Mouse (Mus musculus) monocyte, adult 2 months (primary cell): ENCODE measurements around the gene Ccl28.
A peak's percentile ranks its signal among the peaks of the same experiment; 100 is the strongest.
"Not testable (repeated sequence)": the region's sequence is repeated elsewhere in the genome, so short reads cannot be mapped to it uniquely, and the experiment has no call there.

Experiments
- DNase-seq, 2 experiments: peaks; one replicate each; pipeline ENCODE4 v3.0.0; 2022; ENCODE audit warnings: low spot score in 2 of 2, low read depth in 1 of 2

Gene Ccl28

GRCm38 (mm10) chr13:119623634-119624033, at the start of gene Ccl28:
Ccl28 (plus strand) TSS chr13:119623819.
- DNase-seq: no peak

DNA sequence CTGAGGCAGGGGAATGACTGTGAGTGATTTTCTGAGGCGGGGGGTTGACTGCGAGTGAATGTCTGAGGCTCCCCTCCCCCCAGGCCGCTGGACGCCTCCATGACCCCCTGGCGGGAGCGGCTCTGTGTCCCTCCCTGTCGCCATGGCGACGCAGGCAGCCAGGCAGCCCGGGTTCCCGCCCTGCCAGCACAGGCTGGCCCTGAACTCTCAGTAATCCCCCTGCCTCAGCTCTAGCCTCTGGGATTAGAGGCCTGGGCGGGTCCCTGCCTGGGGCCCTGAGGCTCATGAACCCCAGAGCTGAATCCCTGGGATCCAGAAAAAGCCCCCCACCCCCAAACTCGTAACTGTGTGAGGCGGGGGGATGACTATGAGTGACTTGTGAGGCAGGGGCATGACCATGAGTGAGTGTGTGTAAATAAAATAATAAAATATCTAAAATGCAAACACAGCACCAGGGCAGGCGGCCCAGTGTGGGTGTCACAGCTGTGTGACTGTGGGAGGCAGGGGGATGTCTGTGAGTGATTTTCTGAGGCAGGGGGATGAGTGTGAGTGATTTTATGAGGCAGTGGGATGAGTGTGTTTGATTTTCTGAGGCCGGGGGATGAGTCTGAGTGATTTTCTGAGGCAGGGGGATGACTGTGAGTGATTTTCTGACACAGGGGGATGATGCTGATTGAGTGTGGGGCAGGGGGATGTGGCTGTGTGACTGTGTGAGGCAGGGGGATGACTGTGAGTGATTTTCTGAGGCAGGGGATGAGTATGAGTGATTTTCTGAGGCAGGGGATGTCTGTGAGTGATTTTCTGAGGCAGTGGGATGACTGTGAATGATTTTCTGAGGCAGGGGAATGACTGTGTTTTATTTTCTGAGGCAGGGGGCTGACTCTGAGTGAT, 27.1 kb upstream of the Ccl28 start:
- DNase-seq: peak in 1 of 2 experiments; percentile 6

DNA sequence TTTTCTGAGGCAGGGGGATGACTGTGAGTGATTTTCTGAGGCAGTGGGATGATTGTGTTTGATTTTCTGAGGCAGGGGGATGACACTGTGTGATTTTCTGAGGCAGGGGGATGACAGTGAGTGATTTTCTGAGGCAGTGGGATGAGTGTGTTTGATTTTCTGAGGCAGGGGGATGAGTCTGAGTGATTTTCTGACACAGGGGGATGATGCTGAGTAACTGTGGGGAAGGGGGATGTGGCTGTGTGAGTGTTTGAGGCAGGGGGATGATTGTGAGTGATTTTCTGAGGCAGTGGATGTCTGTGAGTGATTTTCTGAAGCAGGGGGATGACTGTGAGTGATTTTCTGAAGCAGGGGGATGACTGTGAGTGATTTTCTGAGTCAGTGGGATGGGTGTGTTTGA, 25.2 kb upstream of the Ccl28 start:
- peak in 1 of 2 experiments; percentile 5 for DNase-seq

GRCm38 (mm10) chr13:119599066-119599465, 24.6 kb upstream of the Ccl28 start:
- peak; percentile 7 to 33 for DNase-seq

GRCm38 (mm10) chr13:119599498-119599897, 24.1 kb upstream of the Ccl28 start:
- not testable (repeated sequence) for DNase-seq

DNA sequence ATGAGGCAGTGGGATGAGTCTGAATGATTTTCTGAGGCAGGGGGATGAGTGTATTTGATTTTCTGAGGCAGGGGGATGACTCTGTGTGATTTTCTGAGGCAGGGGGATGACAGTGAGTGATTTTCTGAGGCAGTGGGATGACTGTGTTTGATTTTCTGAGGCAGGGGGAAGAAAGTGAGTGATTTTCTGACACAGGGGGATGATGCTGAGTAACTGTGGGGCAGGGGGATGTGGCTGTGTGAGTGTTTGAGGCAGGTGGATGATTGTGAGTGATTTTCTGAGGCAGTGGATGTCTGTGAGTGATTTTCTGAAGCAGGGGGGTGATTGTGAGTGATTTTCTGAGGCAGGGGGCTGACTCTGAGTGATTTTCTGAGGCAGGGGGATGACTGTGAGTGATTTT, 23.5 kb upstream of the Ccl28 start:
- peak; percentile 27 to 32 for DNase-seq

GRCm38 (mm10) chr13:119602688-119603331, 20.8 kb upstream of the Ccl28 start:
- peak in 1 of 2 experiments; percentile 13 for DNase-seq

- DNase-seq: not testable (repeated sequence)
Measured at GRCm38 (mm10) chr13:119603890-119604289, 19.7 kb upstream of the Ccl28 start.

- DNase-seq: not testable (repeated sequence)
Measured at GRCm38 (mm10) chr13:119604322-119604721, 19.3 kb upstream of the Ccl28 start.

DNA sequence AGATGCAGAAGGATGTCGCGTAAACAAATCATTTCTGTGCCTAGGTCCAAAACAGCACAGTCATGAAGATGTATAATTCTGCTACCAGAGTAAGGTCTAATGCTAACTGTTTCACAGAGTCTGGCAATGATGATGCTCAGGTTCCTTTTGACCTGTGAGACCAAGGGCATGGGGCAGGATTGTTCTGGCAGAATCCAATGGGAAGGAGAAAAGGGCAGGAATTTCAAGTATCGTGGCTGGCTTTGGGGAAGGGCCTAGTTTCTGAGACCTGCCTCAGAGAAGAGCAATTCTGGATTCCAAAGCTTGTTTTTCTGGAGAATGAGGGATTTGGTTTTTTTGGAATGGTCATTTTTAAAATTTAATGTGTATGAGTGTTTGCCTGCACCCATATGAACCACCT, 4.8 kb upstream of the Ccl28 start:
- DNase-seq: no peak

DNA sequence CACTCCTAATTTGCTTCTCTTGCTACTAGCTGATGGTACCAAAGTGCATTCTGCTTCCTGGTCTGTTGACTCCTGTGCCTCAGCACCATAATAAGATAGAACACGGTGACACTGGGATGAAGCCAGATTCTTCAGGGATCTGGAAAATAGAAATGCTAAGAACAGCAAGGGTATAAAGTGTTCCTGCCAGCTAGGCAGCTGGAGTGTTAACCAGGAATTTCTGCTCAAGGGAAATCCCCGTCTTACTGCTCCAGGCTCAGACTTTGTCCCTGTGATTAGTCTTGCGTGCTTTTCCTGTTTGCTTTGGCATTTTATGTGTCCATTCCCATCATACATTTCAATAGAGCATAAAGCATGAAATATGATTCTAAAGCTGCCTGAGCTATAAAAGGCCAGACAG, 3.9 kb upstream of the Ccl28 start:
- DNase-seq: no peak

GRCm38 (mm10) chr13:119625952-119626351, 2.3 kb downstream of the Ccl28 start:
- not testable (repeated sequence) for DNase-seq

DNA sequence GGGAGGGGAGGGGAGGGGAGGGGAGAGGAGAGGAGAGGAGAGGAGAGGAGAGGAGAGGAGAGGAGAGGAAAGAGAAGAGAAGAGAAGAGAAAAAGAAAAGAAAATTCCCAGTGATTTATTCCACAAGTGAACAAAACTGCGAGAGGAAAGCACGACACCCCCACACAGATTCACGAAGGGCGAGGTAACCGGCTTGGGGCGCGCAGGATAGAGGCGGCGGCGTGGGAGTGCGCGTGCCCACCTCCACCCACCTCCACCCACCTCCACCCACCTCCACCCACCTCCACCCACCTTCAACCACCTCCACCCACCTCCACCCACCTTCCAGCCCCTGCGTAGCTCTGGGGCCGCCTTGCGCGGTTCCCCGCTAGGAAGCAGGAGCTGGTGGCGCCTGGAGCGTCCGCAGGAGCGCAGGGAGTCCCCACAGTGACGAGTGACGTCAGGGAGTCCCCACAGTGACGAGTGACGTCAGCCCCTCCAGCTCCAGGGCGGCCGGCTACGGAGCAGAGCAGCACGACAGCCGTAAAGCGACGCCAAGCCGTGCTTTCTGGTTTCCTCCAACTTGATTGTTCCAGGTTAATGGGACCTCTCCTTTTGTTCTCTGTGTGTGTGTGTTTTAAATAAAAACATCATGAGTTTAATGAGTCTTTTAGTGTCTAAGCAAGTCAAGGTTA, 8.0 kb downstream of the Ccl28 start:
- DNase-seq: peak; percentile 36 to 69

GRCm38 (mm10) chr13:119632156-119632548, 8.5 kb downstream of the Ccl28 start:
- DNase-seq: no peak

DNA sequence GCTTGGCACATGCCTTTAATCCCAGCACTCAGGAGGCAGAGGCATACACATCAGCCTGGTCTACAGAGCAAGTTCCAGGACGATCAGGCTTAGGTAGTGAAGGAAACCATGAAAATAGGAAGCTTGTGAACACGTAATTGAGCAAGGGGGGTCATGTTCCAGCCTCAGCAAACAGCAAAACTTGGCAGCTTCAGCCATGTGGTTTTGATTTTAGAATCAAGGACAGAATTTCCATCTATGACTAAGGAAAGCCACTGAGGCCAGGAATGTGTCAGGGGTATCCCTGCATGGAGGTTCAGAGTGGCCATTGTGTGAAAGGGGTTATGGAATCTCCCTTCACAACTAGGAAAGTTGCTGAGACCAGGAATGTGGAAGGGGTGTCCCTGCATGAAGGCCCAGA, 11.9 kb downstream of the Ccl28 start:
- DNase-seq: no peak

- DNase-seq: no peak
Measured at GRCm38 (mm10) chr13:119637837-119638236, 14.2 kb downstream of the Ccl28 start.

DNA sequence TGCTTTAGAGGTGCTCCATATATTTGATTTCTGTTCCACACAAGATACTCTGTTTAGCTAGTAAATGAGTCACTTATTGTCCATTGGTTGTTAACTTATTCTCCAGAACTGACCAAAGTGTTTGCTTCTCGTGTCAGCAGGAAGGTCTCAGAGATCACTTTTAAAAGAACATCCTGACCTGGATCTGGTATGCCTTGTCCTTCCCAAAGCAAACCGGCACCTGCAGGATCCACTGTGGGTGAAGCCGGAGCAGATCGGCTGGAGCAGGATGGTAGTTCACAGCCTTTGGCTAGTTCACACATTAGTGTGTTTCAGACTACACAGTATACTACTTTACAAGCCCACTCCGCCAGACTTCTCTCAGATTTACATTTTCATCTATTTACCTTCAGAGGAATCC, 14.8 kb downstream of the Ccl28 start:
- DNase-seq: no peak

GRCm38 (mm10) chr13:119639302-119639701, 15.7 kb downstream of the Ccl28 start:
- no peak for DNase-seq

DNA sequence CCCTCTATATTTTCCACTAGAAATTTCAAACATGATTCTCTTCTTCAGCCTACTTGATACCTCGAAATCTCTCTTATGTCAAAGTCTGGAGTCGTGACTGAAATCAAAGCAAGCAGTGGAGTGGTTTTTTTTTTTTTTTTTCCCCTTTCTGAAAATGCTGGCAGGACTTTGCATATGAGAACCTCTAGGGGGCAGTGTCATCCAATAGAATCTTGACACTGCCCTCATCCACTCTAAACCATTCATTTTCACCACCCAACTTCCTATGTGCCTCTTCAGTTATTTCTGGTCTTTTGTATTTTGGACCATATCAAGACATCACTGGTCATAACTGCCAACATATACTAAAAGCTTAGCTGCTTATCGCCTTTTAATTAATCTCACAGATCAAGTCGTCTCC, 16.9 kb downstream of the Ccl28 start:
- no peak for DNase-seq

GRCm38 (mm10) chr13:119641145-119641544, 17.5 kb downstream of the Ccl28 start:
- DNase-seq: no peak

DNA sequence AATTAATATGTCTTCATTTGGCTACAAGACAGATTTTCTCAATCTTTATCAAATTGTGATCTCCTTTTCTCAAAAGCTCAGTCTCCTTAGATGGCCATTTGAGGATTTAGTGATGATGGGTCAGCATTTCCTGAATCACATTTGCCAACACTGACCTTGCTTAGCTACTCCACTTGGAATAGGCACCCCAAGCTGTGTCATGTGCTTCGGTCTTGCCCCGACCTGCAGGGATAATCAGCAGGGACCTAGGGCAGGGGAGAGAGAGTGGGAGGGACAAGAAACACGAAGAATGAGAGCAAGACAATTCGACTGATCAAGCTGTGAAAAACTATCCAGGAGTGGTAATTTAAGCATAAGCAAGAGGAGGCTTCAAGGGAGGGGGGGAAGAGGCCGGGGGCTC, 21.1 kb downstream of the Ccl28 start:
- no peak for DNase-seq

GRCm38 (mm10) chr13:119646511-119646910, 22.9 kb downstream of the Ccl28 start:
- no peak for DNase-seq
